Mouse (Mus musculus): ENCODE measurements at regions not wholly inside any gene's neighbourhood (a gene's known extent, or its start where the extent isn't known, plus 50 kb on each side); places are given as distances from the start of the nearest gene placed in this dataset.

DNA sequence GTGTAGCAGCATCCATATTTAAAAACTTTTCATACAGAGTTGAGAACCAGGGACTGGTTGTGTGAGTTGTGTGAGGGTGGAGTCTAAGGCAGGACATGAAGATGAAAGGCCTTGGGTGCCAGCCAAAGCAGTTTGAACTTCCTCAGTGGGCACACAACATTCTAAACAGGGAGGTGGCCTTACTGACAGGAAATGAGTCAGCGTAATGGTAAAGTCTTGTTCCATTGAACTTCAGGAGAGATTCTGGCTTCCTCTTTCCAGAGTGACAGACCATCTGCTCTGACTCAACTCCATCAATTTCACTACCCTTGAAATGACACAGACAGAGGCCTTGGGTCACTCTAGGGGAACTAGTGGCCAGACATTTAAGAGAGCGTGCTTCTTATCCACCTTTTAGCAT lies 417.2 kb upstream of the Zfp462 start:
- TF ChIP-seq POLR2A (IDR thresholded peaks at IDR 0.05; ENCODE audit: insufficient read length, low read depth) = no peak
- TF ChIP-seq CEBPB (IDR thresholded peaks at IDR 0.05; ENCODE audit: insufficient read depth, poor library complexity, severe bottlenecking) = peak; percentile 33; the same call in 1 of the 2 replicates
- no peak for TF ChIP-seq TCF12 (IDR thresholded peaks at IDR 0.05; ENCODE audit: insufficient read depth, poor library complexity, severe bottlenecking)
- TF ChIP-seq MAX (IDR thresholded peaks at IDR 0.05; ENCODE audit: low read depth) = no peak
- TF ChIP-seq USF1 (IDR thresholded peaks at IDR 0.05; ENCODE audit: low read depth) = no peak
- no peak for TF ChIP-seq REST (IDR thresholded peaks at IDR 0.05; ENCODE audit: insufficient read depth, insufficient read length)
- no peak for TF ChIP-seq E2F4 (IDR thresholded peaks at IDR 0.05; ENCODE audit: insufficient read depth)
- no peak for TF ChIP-seq POLR2AphosphoS2 (IDR thresholded peaks at IDR 0.05; ENCODE audit: insufficient read length, low read depth)
- no peak for TF ChIP-seq MYOD1 (IDR thresholded peaks at IDR 0.05; ENCODE audit: control insufficient read depth in 1 of 3, insufficient read length in 2 of 3, low read depth in 2 of 3)
- no peak for TF ChIP-seq TCF3 (IDR thresholded peaks at IDR 0.05; ENCODE audit: insufficient read length, low read depth)
- no peak for TF ChIP-seq MYOG (IDR thresholded peaks at IDR 0.05; ENCODE audit: control insufficient read depth in 1 of 3, insufficient read depth in 1 of 3, insufficient read length in 2 of 3, low read depth in 2 of 3)
- TF ChIP-seq SRF (IDR thresholded peaks at IDR 0.05; ENCODE audit: control insufficient read depth, insufficient read length, low read depth) = no peak
